Mouse (Mus musculus): ENCODE measurements around the gene Ptpn22. TPM values are rescaled to one million over a fixed set of nuclear protein-coding genes. Genes with fewer than 3 reads are reported as not detected.

Gene Ptpn22
- polyA plus RNA-seq, 1 experiment: 68.3 TPM

- TF ChIP-seq CTCF (IDR thresholded peaks at IDR 0.05; ENCODE audit: borderline replicate concordance, control insufficient read depth, extremely low read depth, insufficient read depth, low read length, poor library complexity) (no peak), POLR2A (IDR thresholded peaks at IDR 0.05; ENCODE audit: control insufficient read depth, extremely low read depth, insufficient read depth, low read length, poor library complexity) (no peak)
- H3K36me3 ChIP-seq (ENCODE audit: control insufficient read depth, insufficient read depth, low read length): no peaks in the 10 kb centered on the region
- H3K4me3 ChIP-seq (ENCODE audit: control insufficient read depth, insufficient read depth, low read length): no peak overlapping the region
- no peaks in the 10 kb centered on the region for H3K27me3 ChIP-seq (ENCODE audit: control insufficient read depth, insufficient read depth, low read length)
- WGBS: 90% methylated on average over 6 of the region's 6 CpGs
- no peak for DNase-seq
- peak overlapping the region; percentile 27 for H3K27ac ChIP-seq (ENCODE audit: control insufficient read depth, insufficient read depth, low read length)
- peaks cover 10% of the 10 kb centered on the region for H3K4me1 ChIP-seq (replicated peaks; ENCODE audit: control insufficient read depth, insufficient read depth, low read length)
These were observed 1.5 kb upstream of the Ptpn22 start for GRCm38 (mm10) chr3:103857977-103858563.

- Histone ChIP-seq H3K4me3 (ENCODE audit: control insufficient read depth, insufficient read depth, low read length) (peak overlapping the region; percentile 58), H3K27ac (ENCODE audit: control insufficient read depth, insufficient read depth, low read length) (peak overlapping the region; percentile 97), H3K4me1 (replicated peaks; ENCODE audit: control insufficient read depth, insufficient read depth, low read length) (peaks cover 15% of the 10 kb centered on the region), H3K27me3 (ENCODE audit: control insufficient read depth, insufficient read depth, low read length) (no peaks in the 10 kb centered on the region), H3K36me3 (ENCODE audit: control insufficient read depth, insufficient read depth, low read length) (no peaks in the 10 kb centered on the region; the same call in 1 of the 2 replicates)
- TF ChIP-seq POLR2A (IDR thresholded peaks at IDR 0.05; ENCODE audit: control insufficient read depth, extremely low read depth, insufficient read depth, low read length, poor library complexity) (peak; percentile 60; the same call in 1 of the 2 replicates), CTCF (IDR thresholded peaks at IDR 0.05; ENCODE audit: borderline replicate concordance, control insufficient read depth, extremely low read depth, insufficient read depth, low read length, poor library complexity) (no peak)
- 1% methylated on average over 6 of the region's 6 CpGs for WGBS
- DNase-seq: peak; percentile 79
These were observed 326 bp downstream of the Ptpn22 start for GRCm38 (mm10) chr3:103859851-103860391.

GRCm38 (mm10) chr3:103862721-103863220 is 3.2 kb downstream of the Ptpn22 start:
- H3K27ac ChIP-seq (ENCODE audit: control insufficient read depth, insufficient read depth, low read length): no peak overlapping the region
- DNase-seq: no peak
- WGBS: 64% methylated on average over 4 of the region's 4 CpGs
- H3K27me3 ChIP-seq (ENCODE audit: control insufficient read depth, insufficient read depth, low read length): no peaks in the 10 kb centered on the region
- peaks cover 3% of the 10 kb centered on the region; the same call in 1 of the 2 replicates for H3K36me3 ChIP-seq (ENCODE audit: control insufficient read depth, insufficient read depth, low read length)
- H3K4me1 ChIP-seq (replicated peaks; ENCODE audit: control insufficient read depth, insufficient read depth, low read length): peaks cover 18% of the 10 kb centered on the region
- no peak for TF ChIP-seq CTCF (IDR thresholded peaks at IDR 0.05; ENCODE audit: borderline replicate concordance, control insufficient read depth, extremely low read depth, insufficient read depth, low read length, poor library complexity)
- no peak for TF ChIP-seq POLR2A (IDR thresholded peaks at IDR 0.05; ENCODE audit: control insufficient read depth, extremely low read depth, insufficient read depth, low read length, poor library complexity)
- no peak overlapping the region for H3K4me3 ChIP-seq (ENCODE audit: control insufficient read depth, insufficient read depth, low read length)

- H3K27ac ChIP-seq (ENCODE audit: control insufficient read depth, insufficient read depth, low read length): no peak overlapping the region
- H3K4me1 ChIP-seq (replicated peaks; ENCODE audit: control insufficient read depth, insufficient read depth, low read length): peaks cover 14% of the 10 kb centered on the region
- no peaks in the 10 kb centered on the region for H3K27me3 ChIP-seq (ENCODE audit: control insufficient read depth, insufficient read depth, low read length)
- DNase-seq: no peak
- TF ChIP-seq CTCF (IDR thresholded peaks at IDR 0.05; ENCODE audit: borderline replicate concordance, control insufficient read depth, extremely low read depth, insufficient read depth, low read length, poor library complexity): no peak
- no peak for TF ChIP-seq POLR2A (IDR thresholded peaks at IDR 0.05; ENCODE audit: control insufficient read depth, extremely low read depth, insufficient read depth, low read length, poor library complexity)
- WGBS: 92% methylated on average over 6 of the region's 6 CpGs
- no peak overlapping the region for H3K4me3 ChIP-seq (ENCODE audit: control insufficient read depth, insufficient read depth, low read length)
- H3K36me3 ChIP-seq (ENCODE audit: control insufficient read depth, insufficient read depth, low read length): peaks cover 3% of the 10 kb centered on the region; the same call in 1 of the 2 replicates
These were observed 4.6 kb downstream of the Ptpn22 start for GRCm38 (mm10) chr3:103864200-103864599.

GRCm38 (mm10) chr3:103867424-103867971 is 7.9 kb downstream of the Ptpn22 start:
- H3K36me3 ChIP-seq (ENCODE audit: control insufficient read depth, insufficient read depth, low read length): peaks cover 3% of the 10 kb centered on the region; the same call in 1 of the 2 replicates
- H3K4me1 ChIP-seq (replicated peaks; ENCODE audit: control insufficient read depth, insufficient read depth, low read length): peaks cover 12% of the 10 kb centered on the region
- H3K4me3 ChIP-seq (ENCODE audit: control insufficient read depth, insufficient read depth, low read length): no peak overlapping the region
- WGBS: 55% methylated on average over 5 of the region's 5 CpGs
- no peak for TF ChIP-seq POLR2A (IDR thresholded peaks at IDR 0.05; ENCODE audit: control insufficient read depth, extremely low read depth, insufficient read depth, low read length, poor library complexity)
- no peak for TF ChIP-seq CTCF (IDR thresholded peaks at IDR 0.05; ENCODE audit: borderline replicate concordance, control insufficient read depth, extremely low read depth, insufficient read depth, low read length, poor library complexity)
- no peaks in the 10 kb centered on the region for H3K27me3 ChIP-seq (ENCODE audit: control insufficient read depth, insufficient read depth, low read length)
- no peak for DNase-seq
- H3K27ac ChIP-seq (ENCODE audit: control insufficient read depth, insufficient read depth, low read length): peak overlapping the region; percentile 13; the same call in 1 of the 2 replicates

- H3K27me3 ChIP-seq (ENCODE audit: control insufficient read depth, insufficient read depth, low read length): no peaks in the 10 kb centered on the region
- no peak for DNase-seq
- TF ChIP-seq POLR2A (IDR thresholded peaks at IDR 0.05; ENCODE audit: control insufficient read depth, extremely low read depth, insufficient read depth, low read length, poor library complexity) (no peak), CTCF (IDR thresholded peaks at IDR 0.05; ENCODE audit: borderline replicate concordance, control insufficient read depth, extremely low read depth, insufficient read depth, low read length, poor library complexity) (no peak)
- H3K27ac ChIP-seq (ENCODE audit: control insufficient read depth, insufficient read depth, low read length): peak overlapping the region; percentile 13; the same call in 1 of the 2 replicates
- H3K36me3 ChIP-seq (ENCODE audit: control insufficient read depth, insufficient read depth, low read length): peaks cover 3% of the 10 kb centered on the region; the same call in 1 of the 2 replicates
- 18% methylated on average over 4 of the region's 4 CpGs for WGBS
- H3K4me3 ChIP-seq (ENCODE audit: control insufficient read depth, insufficient read depth, low read length): no peak overlapping the region
- H3K4me1 ChIP-seq (replicated peaks; ENCODE audit: control insufficient read depth, insufficient read depth, low read length): peaks cover 12% of the 10 kb centered on the region
These were observed 8.4 kb downstream of the Ptpn22 start for GRCm38 (mm10) chr3:103868008-103868407.

All from thymus, adult 2 months (tissue).